Mouse (Mus musculus): Measurements from ENCODE around the gene Stoml2. TPM values are rescaled to one million over a fixed set of nuclear protein-coding genes. Genes with fewer than 3 reads are reported as not detected.

The Stoml2 gene
- polyA plus RNA-seq (2015; fragmentation: Nextera tagmentation; extraction: Ambion mirVana) = 346 and 352 TPM in 2 replicates

- no peaks in the 10 kb centered on the region for H3K27me3 ChIP-seq
- peak within 1 kb of the TSS; percentile 78 for H3K9ac ChIP-seq
- H3K4me3 ChIP-seq (replicated peaks) = peak within 1 kb of the TSS; percentile 73
- peak within 1 kb of the TSS; percentile 93 for H3K27ac ChIP-seq
- peaks cover 65% of the 10 kb centered on the region for H3K36me3 ChIP-seq
- under 1% methylated on average over 38 of the region's 38 CpGs for WGBS
- no peaks in the 10 kb centered on the region for H3K9me3 ChIP-seq (replicated peaks)
- peak; percentile 97 for ATAC-seq (replicated peaks; ENCODE audit: low FRiP score)
- H3K4me1 ChIP-seq = peaks cover 21% of the 10 kb centered on the region
- H3K4me2 ChIP-seq = peak within 1 kb of the TSS; percentile 87
Observed at GRCm38 (mm10) chr4:43031237-43031995, at the start of gene Stoml2. Stoml2 (minus strand) TSS chr4:43031710.

- H3K4me1 ChIP-seq = 0 out of 2 replicates have a peak, but pooled peaks cover 6% of the 10 kb centered on the region
- WGBS = 32% methylated on average over 7 of the region's 7 CpGs
- ATAC-seq (replicated peaks; ENCODE audit: low FRiP score) = no peak; the same call in 1 of the 2 replicates
- H3K27ac ChIP-seq = no peak overlapping the region
- H3K27me3 ChIP-seq = no peaks in the 10 kb centered on the region
- H3K4me2 ChIP-seq = no peak overlapping the region
- H3K9me3 ChIP-seq (replicated peaks) = no peaks in the 10 kb centered on the region
- no peaks in the 10 kb centered on the region for H3K36me3 ChIP-seq
- H3K4me3 ChIP-seq (replicated peaks) = no peak overlapping the region
- no peak overlapping the region for H3K9ac ChIP-seq
Observed at GRCm38 (mm10) chr4:43078071-43078718, 46.7 kb upstream of the Stoml2 start.

- Histone ChIP-seq H3K36me3 (no peaks in the 10 kb centered on the region), H3K27me3 (no peaks in the 10 kb centered on the region), H3K4me3 (replicated peaks) (no peak overlapping the region), H3K4me2 (no peak overlapping the region), H3K9me3 (replicated peaks) (no peaks in the 10 kb centered on the region), H3K27ac (no peak overlapping the region), H3K4me1 (0 out of 2 replicates have a peak, but pooled peaks cover 6% of the 10 kb centered on the region), H3K9ac (no peak overlapping the region)
- peak; percentile 74 for ATAC-seq (replicated peaks; ENCODE audit: low FRiP score)
Observed at GRCm38 (mm10) chr4:43074923-43075322, 43.4 kb upstream of the Stoml2 start.

- Histone ChIP-seq H3K27ac (no peak overlapping the region), H3K4me3 (replicated peaks) (no peak overlapping the region), H3K27me3 (peaks cover 5% of the 10 kb centered on the region; the same call in 1 of the 2 replicates), H3K4me2 (no peak overlapping the region), H3K4me1 (peaks cover 6% of the 10 kb centered on the region), H3K9me3 (replicated peaks) (no peaks in the 10 kb centered on the region), H3K36me3 (no peaks in the 10 kb centered on the region), H3K9ac (no peak overlapping the region)
- 98% methylated on average over 4 of the region's 4 CpGs for WGBS
- no peak for ATAC-seq (replicated peaks; ENCODE audit: low FRiP score)
Observed at GRCm38 (mm10) chr4:43065471-43065870, 34.0 kb upstream of the Stoml2 start.

- Histone ChIP-seq H3K4me1 (peaks cover 21% of the 10 kb centered on the region), H3K4me2 (0 out of 2 replicates have a peak overlapping the region, but pooled peaks have one; percentile 92), H3K27ac (peak overlapping the region; percentile 45; the same call in 1 of the 2 replicates), H3K27me3 (peaks cover 6% of the 10 kb centered on the region; the same call in 1 of the 2 replicates), H3K4me3 (replicated peaks) (0 out of 2 replicates have a peak overlapping the region, but pooled peaks have one; percentile 70), H3K9me3 (replicated peaks) (no peaks in the 10 kb centered on the region), H3K36me3 (no peaks in the 10 kb centered on the region), H3K9ac (no peak overlapping the region)
- WGBS = 28% methylated on average over 3 of the region's 3 CpGs
- ATAC-seq (replicated peaks; ENCODE audit: low FRiP score) = no peak
Observed at GRCm38 (mm10) chr4:43060286-43060685, 28.8 kb upstream of the Stoml2 start.

GRCm38 (mm10) chr4:43059697-43060096 is 28.2 kb upstream of the Stoml2 start:
- 29% methylated on average over 3 of the region's 3 CpGs for WGBS
- 0 out of 2 replicates have a peak overlapping the region, but pooled peaks have one; percentile 37 for H3K27ac ChIP-seq
- H3K9ac ChIP-seq = peak overlapping the region; percentile 61; the same call in 1 of the 2 replicates
- H3K27me3 ChIP-seq = peaks cover 6% of the 10 kb centered on the region; the same call in 1 of the 2 replicates
- no peak for ATAC-seq (replicated peaks; ENCODE audit: low FRiP score)
- no peaks in the 10 kb centered on the region for H3K36me3 ChIP-seq
- H3K9me3 ChIP-seq (replicated peaks) = no peaks in the 10 kb centered on the region
- H3K4me2 ChIP-seq = peak overlapping the region; percentile 92
- H3K4me1 ChIP-seq = peaks cover 21% of the 10 kb centered on the region
- H3K4me3 ChIP-seq (replicated peaks) = peak overlapping the region; percentile 70

GRCm38 (mm10) chr4:43058753-43059654 is 27.5 kb upstream of the Stoml2 start, which contains the start of gene Unc13b:
Unc13b (plus strand) TSS chr4:43058953.
- Histone ChIP-seq H3K27me3 (peaks cover 6% of the 10 kb centered on the region; the same call in 1 of the 2 replicates), H3K27ac (peak within 1 kb of the TSS; percentile 79), H3K4me1 (peaks cover 21% of the 10 kb centered on the region), H3K9me3 (replicated peaks) (no peaks in the 10 kb centered on the region), H3K36me3 (no peaks in the 10 kb centered on the region), H3K4me3 (replicated peaks) (peak within 1 kb of the TSS; percentile 70), H3K9ac (peak within 1 kb of the TSS; percentile 61), H3K4me2 (peak within 1 kb of the TSS; percentile 92)
- ATAC-seq (replicated peaks; ENCODE audit: low FRiP score) = peak; percentile 97
- WGBS = under 1% methylated on average over 90 of the region's 90 CpGs

- no peaks in the 10 kb centered on the region for H3K36me3 ChIP-seq
- WGBS = 17% methylated on average over 8 of the region's 8 CpGs
- H3K4me1 ChIP-seq = peaks cover 21% of the 10 kb centered on the region
- peak overlapping the region; percentile 70 for H3K4me3 ChIP-seq (replicated peaks)
- H3K4me2 ChIP-seq = peak overlapping the region; percentile 92
- H3K9me3 ChIP-seq (replicated peaks) = no peaks in the 10 kb centered on the region
- peaks cover 6% of the 10 kb centered on the region; the same call in 1 of the 2 replicates for H3K27me3 ChIP-seq
- no peak; the same call in 1 of the 2 replicates for ATAC-seq (replicated peaks; ENCODE audit: low FRiP score)
- no peak overlapping the region for H3K27ac ChIP-seq
- H3K9ac ChIP-seq = no peak overlapping the region
Observed at GRCm38 (mm10) chr4:43058392-43058752, 26.9 kb upstream of the Stoml2 start.

GRCm38 (mm10) chr4:43057654-43058053 is 26.1 kb upstream of the Stoml2 start:
- 85% methylated on average over 5 of the region's 5 CpGs for WGBS
- no peak overlapping the region for H3K27ac ChIP-seq
- H3K27me3 ChIP-seq = peaks cover 6% of the 10 kb centered on the region; the same call in 1 of the 2 replicates

GRCm38 (mm10) chr4:43052627-43053026 is 21.1 kb upstream of the Stoml2 start:
- no peak overlapping the region for H3K9ac ChIP-seq
- no peak overlapping the region for H3K27ac ChIP-seq
- ATAC-seq (replicated peaks; ENCODE audit: low FRiP score) = no peak
- H3K4me2 ChIP-seq = no peak overlapping the region
- H3K9me3 ChIP-seq (replicated peaks) = no peaks in the 10 kb centered on the region
- H3K36me3 ChIP-seq = no peaks in the 10 kb centered on the region
- H3K27me3 ChIP-seq = no peaks in the 10 kb centered on the region
- no peaks in the 10 kb centered on the region for H3K4me1 ChIP-seq
- H3K4me3 ChIP-seq (replicated peaks) = no peak overlapping the region
- WGBS = 17% methylated on average over 4 of the region's 4 CpGs

More at GRCm38 (mm10) chr4:43057654-43058053, 26.1 kb upstream of the Stoml2 start:
- Histone ChIP-seq H3K4me2 (no peak overlapping the region), H3K9me3 (replicated peaks) (no peaks in the 10 kb centered on the region), H3K4me3 (replicated peaks) (no peak overlapping the region), H3K4me1 (peaks cover 21% of the 10 kb centered on the region), H3K36me3 (no peaks in the 10 kb centered on the region), H3K9ac (no peak overlapping the region)
- ATAC-seq (replicated peaks; ENCODE audit: low FRiP score) = no peak

- Histone ChIP-seq H3K4me2 (peak overlapping the region; percentile 8; the same call in 1 of the 2 replicates), H3K4me1 (peaks cover 27% of the 10 kb centered on the region), H3K4me3 (replicated peaks) (no peak overlapping the region), H3K27ac (no peak overlapping the region), H3K36me3 (no peaks in the 10 kb centered on the region), H3K27me3 (no peaks in the 10 kb centered on the region), H3K9ac (no peak overlapping the region), H3K9me3 (replicated peaks) (no peaks in the 10 kb centered on the region)
- 5% methylated on average over 5 of the region's 5 CpGs for WGBS
- ATAC-seq (replicated peaks; ENCODE audit: low FRiP score) = no peak
Observed at GRCm38 (mm10) chr4:43047231-43047630, 15.7 kb upstream of the Stoml2 start.
